Mouse (Mus musculus) embryonic fibroblast, embryonic 13.5 days (primary cell): ENCODE data around the gene Cfap46. TPM values are rescaled to one million over a fixed set of nuclear protein-coding genes. Genes with fewer than 3 reads are reported as not detected.

Experiments
- H3K27ac ChIP-seq: 2 replicates; pipeline ENCODE4 v1.5.1; 2012; ENCODE audit warnings: low read length, control low read depth, inconsistent platforms; ENCODE audit not compliant: insufficient read depth
- H3K4me1 ChIP-seq: 2 replicates; pipeline ENCODE4 v1.6.1; 2011; ENCODE audit warnings: low read length; ENCODE audit not compliant: control insufficient read depth, insufficient read depth
- H3K4me3 ChIP-seq: 2 replicates; pipeline ENCODE4 v1.5.1; 2011; ENCODE audit warnings: mild to moderate bottlenecking, control low read depth, low read length; ENCODE audit not compliant: insufficient read depth
- CTCF ChIP-seq: IDR thresholded peaks from 2 replicates; pipeline ENCODE4 v1.5.1; 2011; ENCODE audit warnings: mild to moderate bottlenecking, control low read depth, low read length, moderate library complexity, borderline replicate concordance; ENCODE audit not compliant: insufficient read depth
- POLR2A ChIP-seq: IDR thresholded peaks from 2 replicates; pipeline ENCODE4 v1.6.1; 2011; ENCODE audit warnings: low read depth, mild to moderate bottlenecking, control low read depth, low read length, moderate library complexity
- polyA plus RNA-seq: library from polyadenylated mRNA; stranded (reverse); fragments of >200 nt; gene quantifications from 2 replicates; pipeline ENCODE4 v1.2.4, GENCODE M21; 2011; ENCODE audit warnings: low read depth; ENCODE audit not compliant: missing spikeins, insufficient read length

Cfap46 gene
- polyA plus RNA-seq, 1 experiment = not detected

GRCm38 (mm10) chr7:139556746-139557526, 126.7 kb downstream of the Cfap46 start:
- Histone ChIP-seq H3K27ac (no peak overlapping the region), H3K4me1 (no peaks in the 10 kb centered on the region), H3K4me3 (no peak overlapping the region)
- TF ChIP-seq POLR2A (no peak), CTCF (no peak)

GRCm38 (mm10) chr7:139556331-139556730, 127.3 kb downstream of the Cfap46 start:
- TF ChIP-seq CTCF = no peak
- no peak for TF ChIP-seq POLR2A
- Histone ChIP-seq H3K4me1 (no peaks in the 10 kb centered on the region), H3K4me3 (no peak overlapping the region), H3K27ac (no peak overlapping the region)

- TF ChIP-seq CTCF = no peak
- no peak for TF ChIP-seq POLR2A
- Histone ChIP-seq H3K4me1 (no peaks in the 10 kb centered on the region), H3K27ac (no peak overlapping the region), H3K4me3 (no peak overlapping the region)
Measured at GRCm38 (mm10) chr7:139551519-139551918, 132.1 kb downstream of the Cfap46 start.

Other genes starting within 250 kb of the Cfap46 start
- gene Nkx6-2, start 101.0 kb downstream of the Cfap46 start, polyA plus RNA-seq = not detected in 2 replicates
- gene Adgra1, start 150.4 kb upstream of the Cfap46 start, polyA plus RNA-seq = 1.0 and 1.3 TPM in 2 replicates
- gene Kndc1, start 210.9 kb upstream of the Cfap46 start, polyA plus RNA-seq = not detected in 2 replicates